Mouse (Mus musculus) midbrain, embryonic 12.5 days (tissue): ENCODE data around the gene Klf3. TPM values are rescaled to one million over a fixed set of nuclear protein-coding genes. Genes with fewer than 3 reads are reported as not detected.

Experiments used
- ATAC-seq: fragments of 200-750 bp; cut with Nextera tagmentation; 2 replicates; pipeline ENCODE4 v1.8.0; 2017; ENCODE audit warnings: low read depth, moderate TSS enrichment, moderate library complexity; ENCODE audit not compliant: low FRiP score
- H3K27ac ChIP-seq: fragments of 300-500 bp; sonication (generic); replicated peaks from 2 replicates; pipeline ENCODE4 v1.5.1; 2016; ENCODE audit warnings: mild to moderate bottlenecking
- H3K27me3 ChIP-seq: fragments of 300-500 bp; sonication (generic); 2 replicates; pipeline ENCODE4 v1.6.1; 2016; ENCODE audit warnings: mild to moderate bottlenecking
- H3K36me3 ChIP-seq: fragments of 300-500 bp; sonication (generic); 2 replicates; pipeline ENCODE4 v1.6.1; 2016
- H3K4me1 ChIP-seq: fragments of 300-500 bp; sonication (generic); 2 replicates; pipeline ENCODE4 v1.6.1; 2016
- H3K4me2 ChIP-seq: fragments of 300-500 bp; sonication (generic); replicated peaks from 2 replicates; pipeline ENCODE4 v1.6.1; 2016; ENCODE audit warnings: mild to moderate bottlenecking, moderate library complexity
- H3K4me3 ChIP-seq: fragments of 300-500 bp; sonication (generic); 2 replicates; pipeline ENCODE4 v1.5.1; 2016; ENCODE audit warnings: mild to moderate bottlenecking
- H3K9ac ChIP-seq: fragments of 300-500 bp; sonication (generic); replicated peaks from 2 replicates; pipeline ENCODE4 v1.6.1; 2016; ENCODE audit warnings: mild to moderate bottlenecking, moderate library complexity
- H3K9me3 ChIP-seq: fragments of 300-500 bp; sonication (generic); 2 replicates; pipeline ENCODE4 v1.6.1; 2016; ENCODE audit warnings: mild to moderate bottlenecking
- WGBS: fragments of 180-500 bp; shearing (Covaris S2); methylation state at CpG from one replicate; pipeline ENCODE4 v1.1.7; 2016; 5-methylcytosine and 5-hydroxymethylcytosine counted together
- polyA plus RNA-seq: library from polyadenylated mRNA; unstranded; fragments of >200 nt; fragmentation: Nextera tagmentation; extraction: Ambion mirVana; gene quantifications from 2 replicates; pipeline ENCODE4 v1.2.1, GENCODE M21; 2016

Klf3 gene
- polyA plus RNA-seq, 1 experiment from 2014 or later = 37.4 TPM

DNA sequence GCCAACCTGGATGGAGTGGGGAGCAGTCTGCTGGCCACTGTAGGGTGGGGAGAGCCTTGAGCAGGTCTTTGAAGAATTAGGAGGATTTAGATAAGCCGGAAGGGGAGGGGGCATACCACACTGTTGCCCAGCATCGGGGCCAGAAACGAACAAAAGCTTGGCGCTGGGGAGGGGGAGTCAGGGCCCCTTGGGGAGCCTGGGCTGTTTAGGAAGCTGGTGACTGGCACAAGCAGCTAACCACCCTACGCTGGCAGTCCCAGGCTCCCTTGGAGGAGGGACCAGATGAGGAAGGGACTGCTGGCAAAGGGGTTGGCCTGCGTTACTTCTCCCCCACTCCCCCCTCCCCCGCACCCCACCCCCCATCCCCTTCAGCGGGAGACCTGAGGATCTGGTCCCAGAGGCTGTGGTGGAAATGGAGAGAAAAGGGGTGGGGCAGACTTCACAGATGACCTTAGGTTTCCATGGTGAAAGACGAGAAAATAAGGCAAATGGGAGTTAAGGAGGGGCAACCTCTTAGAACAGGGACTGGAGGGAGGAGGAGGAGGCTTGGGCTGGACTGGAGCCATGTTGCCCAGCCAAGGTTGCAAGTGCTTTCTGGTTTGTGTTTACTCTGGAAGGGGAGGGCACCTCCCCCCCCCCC is 7.8 kb downstream of the Klf3 start:
- H3K9me3 ChIP-seq = no peaks in the 10 kb centered on the region
- H3K4me2 ChIP-seq = peak overlapping the region; percentile 38
- H3K4me1 ChIP-seq = peaks cover 56% of the 10 kb centered on the region
- H3K27ac ChIP-seq = peak overlapping the region; percentile 89
- H3K27me3 ChIP-seq = no peaks in the 10 kb centered on the region
- 0 out of 2 replicates have a peak overlapping the region, but pooled peaks have one; percentile 34 for H3K9ac ChIP-seq
- 1% methylated on average over 9 of the region's 9 CpGs for WGBS
- no peaks in the 10 kb centered on the region for H3K36me3 ChIP-seq
- peak; percentile 88 for ATAC-seq
- H3K4me3 ChIP-seq = no peak overlapping the region

GRCm38 (mm10) chr5:64811500-64812123 is 8.4 kb downstream of the Klf3 start:
- H3K36me3 ChIP-seq = 0 out of 2 replicates have a peak, but pooled peaks cover under 1% of the 10 kb centered on the region
- peaks cover 50% of the 10 kb centered on the region for H3K4me1 ChIP-seq
- peak overlapping the region; percentile 38 for H3K4me2 ChIP-seq
- peak overlapping the region; percentile 89 for H3K27ac ChIP-seq
- H3K9me3 ChIP-seq = no peaks in the 10 kb centered on the region
- 1% methylated on average over 13 of the region's 14 CpGs for WGBS
- peak overlapping the region; percentile 34 for H3K9ac ChIP-seq
- peak overlapping the region; percentile 10 for H3K4me3 ChIP-seq
- peak; percentile 46 for ATAC-seq
- no peaks in the 10 kb centered on the region for H3K27me3 ChIP-seq

- H3K4me2 ChIP-seq = peak overlapping the region; percentile 38
- H3K27me3 ChIP-seq = no peaks in the 10 kb centered on the region
- peaks cover 45% of the 10 kb centered on the region for H3K4me1 ChIP-seq
- H3K36me3 ChIP-seq = 0 out of 2 replicates have a peak, but pooled peaks cover 8% of the 10 kb centered on the region
- H3K9me3 ChIP-seq = no peaks in the 10 kb centered on the region
- H3K4me3 ChIP-seq = no peak overlapping the region
- H3K9ac ChIP-seq = peak overlapping the region; percentile 34
- no peak for ATAC-seq
- H3K27ac ChIP-seq = peak overlapping the region; percentile 89
- 14% methylated on average over 22 of the region's 22 CpGs for WGBS
Measured at GRCm38 (mm10) chr5:64812124-64812982, 9.2 kb downstream of the Klf3 start.

DNA sequence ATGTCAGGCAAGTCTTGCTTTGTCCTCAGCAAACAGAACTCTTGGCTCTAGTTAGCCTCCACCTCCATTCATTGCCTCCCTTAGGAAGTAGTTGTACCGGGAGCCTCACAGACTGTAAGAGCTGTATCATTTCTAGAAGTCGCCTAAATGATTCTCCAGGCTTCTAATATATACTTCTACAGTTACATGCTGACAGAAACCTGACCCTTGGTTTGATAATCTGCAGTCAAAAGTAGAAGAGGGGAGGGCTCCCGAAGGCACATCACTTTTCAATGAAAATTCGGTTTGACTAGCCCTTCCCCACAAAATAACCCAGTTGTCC is 9.8 kb downstream of the Klf3 start:
- H3K27me3 ChIP-seq = no peaks in the 10 kb centered on the region
- peaks cover 8% of the 10 kb centered on the region; the same call in 1 of the 2 replicates for H3K36me3 ChIP-seq
- peak overlapping the region; percentile 89 for H3K27ac ChIP-seq
- ATAC-seq = no peak
- WGBS = 27% methylated on average over 4 of the region's 4 CpGs
- H3K4me3 ChIP-seq = no peak overlapping the region
- H3K9me3 ChIP-seq = no peaks in the 10 kb centered on the region
- H3K9ac ChIP-seq = 0 out of 2 replicates have a peak overlapping the region, but pooled peaks have one; percentile 34
- H3K4me2 ChIP-seq = peak overlapping the region; percentile 38
- peaks cover 43% of the 10 kb centered on the region for H3K4me1 ChIP-seq

DNA sequence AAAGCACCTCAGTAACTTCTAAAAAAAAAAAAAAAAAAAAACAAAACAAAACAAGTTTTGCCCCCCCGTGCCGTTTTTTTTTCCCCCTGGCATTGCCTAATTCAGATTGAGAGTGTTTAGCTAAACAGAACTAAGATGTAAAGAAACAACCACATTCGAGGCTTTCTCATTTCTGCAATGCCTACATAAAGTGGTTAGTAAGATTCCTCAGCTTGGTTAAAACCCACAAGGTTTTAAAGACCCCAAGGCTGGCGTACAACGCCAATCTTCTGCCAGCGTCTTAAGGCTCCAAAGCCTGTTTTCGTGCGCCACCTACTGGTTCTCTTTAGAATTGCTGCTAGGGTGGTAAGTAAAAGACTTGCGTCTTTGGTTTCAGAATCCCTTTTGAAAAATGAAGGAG is 10.2 kb downstream of the Klf3 start:
- H3K4me1 ChIP-seq = peaks cover 39% of the 10 kb centered on the region

DNA sequence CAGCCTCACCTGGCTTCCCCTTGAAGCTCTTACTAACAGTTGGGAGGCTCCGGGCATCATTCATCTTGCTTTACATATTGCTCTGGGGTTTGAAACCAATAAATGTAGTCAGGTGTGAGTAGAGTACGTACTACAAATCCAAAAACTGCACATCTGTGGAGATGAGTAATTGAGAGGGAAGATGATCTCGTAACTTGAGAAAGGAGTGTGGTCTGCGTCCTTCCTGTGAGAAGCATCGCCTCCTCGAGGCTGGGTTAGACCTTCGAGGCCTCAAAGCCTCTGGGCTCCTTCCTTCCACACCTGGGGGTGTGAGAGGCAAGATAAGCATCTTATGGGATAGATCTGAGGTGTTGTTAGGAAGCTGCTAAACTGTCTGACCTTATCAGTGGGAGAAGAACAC is 11.2 kb downstream of the Klf3 start:
- Histone ChIP-seq H3K36me3 (peaks cover 17% of the 10 kb centered on the region), H3K27ac (no peak overlapping the region), H3K9ac (no peak overlapping the region), H3K4me2 (no peak overlapping the region), H3K9me3 (no peaks in the 10 kb centered on the region), H3K27me3 (no peaks in the 10 kb centered on the region), H3K4me3 (no peak overlapping the region), H3K4me1 (peaks cover 32% of the 10 kb centered on the region)
- no peak for ATAC-seq
- WGBS = 91% methylated on average over 7 of the region's 7 CpGs

More for the DNA sequence above, 10.2 kb downstream of the Klf3 start:
- WGBS = 12% methylated on average over 9 of the region's 9 CpGs
- Histone ChIP-seq H3K4me3 (no peak overlapping the region), H3K4me2 (no peak overlapping the region), H3K27me3 (no peaks in the 10 kb centered on the region), H3K27ac (no peak overlapping the region), H3K9ac (no peak overlapping the region), H3K36me3 (peaks cover 11% of the 10 kb centered on the region; the same call in 1 of the 2 replicates), H3K9me3 (no peaks in the 10 kb centered on the region)
- no peak for ATAC-seq

DNA sequence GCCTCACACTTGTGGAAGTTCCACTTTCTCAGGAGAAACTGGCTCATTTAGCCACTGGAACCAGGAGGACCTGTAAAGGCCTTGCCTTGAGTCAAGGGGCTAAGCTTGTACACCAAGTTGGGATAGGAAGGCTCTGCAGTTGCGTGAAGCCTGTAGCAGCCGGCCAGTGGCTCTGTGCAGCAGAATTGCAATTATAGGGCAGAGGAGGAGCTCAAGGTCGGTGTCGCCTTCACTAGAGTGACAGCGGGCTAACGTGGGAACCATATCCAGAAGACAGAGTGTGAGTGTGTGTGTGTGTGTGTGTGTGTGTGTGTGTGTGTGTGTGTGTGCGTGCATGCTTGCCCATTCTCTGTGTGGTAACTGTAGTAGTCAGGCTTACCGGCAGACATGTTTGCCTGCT is 12.4 kb downstream of the Klf3 start:
- Histone ChIP-seq H3K4me3 (no peak overlapping the region), H3K27ac (no peak overlapping the region), H3K4me1 (peaks cover 25% of the 10 kb centered on the region), H3K36me3 (peaks cover 24% of the 10 kb centered on the region), H3K4me2 (no peak overlapping the region), H3K9ac (no peak overlapping the region), H3K27me3 (no peaks in the 10 kb centered on the region), H3K9me3 (no peaks in the 10 kb centered on the region)
- 90% methylated on average over 8 of the region's 8 CpGs for WGBS
- ATAC-seq = no peak

DNA sequence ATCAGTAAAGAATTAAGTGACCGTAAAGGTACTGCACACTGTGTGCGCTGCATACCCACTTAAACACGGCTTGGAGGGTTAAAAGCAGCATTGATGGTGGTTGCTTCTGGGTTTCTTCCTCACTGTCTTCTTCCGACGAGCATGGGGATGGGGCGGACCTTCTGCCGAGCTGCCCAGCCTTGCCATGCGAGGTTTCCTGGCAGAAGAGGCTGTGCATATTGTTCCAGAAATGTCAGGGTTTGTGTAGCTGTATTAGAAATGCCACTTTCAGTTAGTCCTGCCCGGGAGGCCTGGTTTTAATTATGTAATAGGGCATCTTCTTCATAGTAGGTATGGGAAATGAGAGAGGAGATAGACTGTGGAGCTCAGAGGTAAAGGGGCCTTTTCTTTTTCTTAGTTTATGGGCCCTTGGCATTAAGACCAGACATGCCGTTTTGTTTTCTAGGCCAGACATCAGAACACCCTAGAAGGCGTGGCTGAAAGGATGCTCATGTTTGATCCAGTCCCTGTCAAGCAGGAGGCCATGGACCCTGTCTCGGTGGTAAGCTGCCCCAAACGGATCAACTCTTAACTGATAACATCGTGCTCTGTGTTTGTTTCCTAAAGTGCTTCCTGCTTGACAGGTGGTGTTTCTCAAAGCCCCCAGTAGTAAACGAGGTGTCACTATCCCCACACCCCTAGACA is 13.2 kb downstream of the Klf3 start:
- Histone ChIP-seq H3K4me2 (no peak overlapping the region), H3K4me1 (peaks cover 17% of the 10 kb centered on the region), H3K9me3 (no peaks in the 10 kb centered on the region), H3K36me3 (peaks cover 29% of the 10 kb centered on the region), H3K4me3 (no peak overlapping the region), H3K9ac (no peak overlapping the region), H3K27ac (no peak overlapping the region), H3K27me3 (no peaks in the 10 kb centered on the region)
- no peak for ATAC-seq
- WGBS = 89% methylated on average over 15 of the region's 15 CpGs

DNA sequence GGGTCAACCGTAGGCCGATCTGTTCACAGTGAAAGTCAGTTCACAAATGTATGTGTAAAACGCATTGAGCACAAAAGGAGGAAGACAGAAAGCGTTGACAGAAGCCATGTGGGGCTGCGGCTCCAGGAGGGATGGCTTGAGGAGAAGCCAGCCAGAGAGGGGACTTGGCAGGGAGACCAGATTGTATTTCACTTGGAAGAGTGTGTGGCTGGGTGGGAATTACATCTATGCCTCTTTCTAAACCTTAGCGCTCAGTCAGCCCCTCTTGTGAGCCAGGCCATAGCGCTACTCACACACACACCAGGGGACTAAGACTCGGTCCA is 13.7 kb downstream of the Klf3 start:
- Histone ChIP-seq H3K27ac (no peak overlapping the region), H3K4me1 (peaks cover 12% of the 10 kb centered on the region), H3K9me3 (no peaks in the 10 kb centered on the region), H3K4me2 (no peak overlapping the region), H3K36me3 (peaks cover 34% of the 10 kb centered on the region), H3K27me3 (no peaks in the 10 kb centered on the region), H3K4me3 (no peak overlapping the region), H3K9ac (no peak overlapping the region)
- no peak for ATAC-seq
- WGBS = 89% methylated on average over 8 of the region's 8 CpGs

GRCm38 (mm10) chr5:64819390-64819789 is 16.2 kb downstream of the Klf3 start:
- Histone ChIP-seq H3K36me3 (peaks cover 58% of the 10 kb centered on the region), H3K4me2 (no peak overlapping the region), H3K4me1 (no peaks in the 10 kb centered on the region), H3K9ac (no peak overlapping the region), H3K4me3 (no peak overlapping the region), H3K27ac (no peak overlapping the region), H3K9me3 (no peaks in the 10 kb centered on the region), H3K27me3 (no peaks in the 10 kb centered on the region)
- WGBS = 96% methylated on average over 6 of the region's 6 CpGs
- no peak for ATAC-seq

GRCm38 (mm10) chr5:64820138-64820537 is 16.9 kb downstream of the Klf3 start:
- H3K36me3 ChIP-seq = peaks cover 65% of the 10 kb centered on the region
- no peak overlapping the region for H3K4me3 ChIP-seq
- H3K4me1 ChIP-seq = no peaks in the 10 kb centered on the region
- H3K27ac ChIP-seq = no peak overlapping the region; the same call in 1 of the 2 replicates
- 92% methylated on average over 10 of the region's 10 CpGs for WGBS
- H3K9me3 ChIP-seq = no peaks in the 10 kb centered on the region
- H3K4me2 ChIP-seq = no peak overlapping the region
- no peak for ATAC-seq
- H3K27me3 ChIP-seq = no peaks in the 10 kb centered on the region
- H3K9ac ChIP-seq = no peak overlapping the region

DNA sequence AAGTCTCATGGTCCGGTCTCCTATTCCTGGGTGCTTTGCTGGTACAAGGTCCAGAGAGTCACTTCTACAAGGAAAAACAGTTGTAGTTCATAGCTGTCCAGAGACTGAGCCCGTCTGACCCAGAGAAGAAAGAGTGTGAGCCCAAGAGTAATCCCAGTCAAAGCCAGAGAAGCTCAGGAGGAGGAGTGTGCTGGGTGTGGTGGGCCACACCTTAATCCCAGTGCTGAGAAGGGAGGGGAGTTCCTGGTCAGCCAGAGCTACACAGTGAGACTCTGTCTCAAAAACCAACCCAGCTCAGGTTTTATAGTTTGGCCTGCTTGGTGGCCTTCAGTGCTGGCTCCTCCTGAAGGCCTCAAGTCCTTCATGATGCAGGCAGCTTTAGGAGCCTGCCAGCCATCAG is 18.1 kb downstream of the Klf3 start:
- ATAC-seq = no peak

More for the DNA sequence above, 18.1 kb downstream of the Klf3 start:
- Histone ChIP-seq H3K27ac (no peak overlapping the region), H3K27me3 (no peaks in the 10 kb centered on the region), H3K9ac (no peak overlapping the region), H3K36me3 (peaks cover 71% of the 10 kb centered on the region), H3K4me2 (no peak overlapping the region), H3K4me3 (no peak overlapping the region), H3K4me1 (no peaks in the 10 kb centered on the region), H3K9me3 (no peaks in the 10 kb centered on the region)
- WGBS = 92% methylated on average over 2 of the region's 2 CpGs
